In the genomic region with DNA sequence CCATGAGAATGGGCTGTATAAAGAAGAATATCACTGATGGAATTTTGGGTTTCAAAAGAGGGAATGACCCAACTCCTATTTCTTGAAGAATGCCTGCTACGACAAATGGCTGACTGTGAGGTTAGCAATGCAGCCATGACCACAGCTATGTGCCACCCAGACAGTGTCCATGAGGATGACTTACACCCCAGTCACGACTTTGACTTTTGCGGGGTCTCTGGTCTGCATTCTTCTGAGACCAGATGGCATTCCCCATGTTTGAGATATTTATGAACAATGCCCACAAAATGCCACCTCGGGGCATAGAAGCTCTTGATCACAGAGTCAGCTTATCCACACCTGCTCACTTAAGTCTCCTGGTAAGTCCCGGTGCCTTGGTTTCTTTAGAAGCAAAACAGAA, we compare ENCODE assay signal across 22 mouse cellular contexts. TPM values are rescaled to one million over a fixed set of nuclear protein-coding genes. Genes with fewer than 3 reads are reported as not detected.
"Had no signal": no experiment of that assay in that cellular context is flagged by ENCODE, and none has a peak within 500 bp of the region (broad histone marks: within the 10 kb centered on the region; RNA-seq: fewer than 3 reads in every experiment).

No protein-coding gene starts in this region.

- H3K4me1 ChIP-seq: limb, embryonic 13.5 days; liver, embryonic 12.5 days; liver, embryonic 15.5 days; lung, embryonic 15.5 days; midbrain, embryonic 15.5 days; neural tube, embryonic 13.5 days had no signal

- DNase-seq: kidney, adult 9 months; kidney, postnatal 14 days; kidney, postnatal 4 days; liver; lung, adult 18-20 months; lung, postnatal 14 days; lung, postnatal 4 days; thymus, adult 2 months; thymus, postnatal 14 days; thymus, postnatal 4 days had no signal

- ATAC-seq: liver, embryonic 12.5 days; midbrain, embryonic 15.5 days had no signal

- H3K4me3 ChIP-seq: limb, embryonic 10.5 days; limb, embryonic 13.5 days; liver, embryonic 12.5 days; liver, embryonic 15.5 days; lung, embryonic 15.5 days; midbrain, embryonic 15.5 days; neural tube, embryonic 13.5 days had no signal

- H3K9ac ChIP-seq: limb, embryonic 13.5 days; liver, embryonic 12.5 days; liver, embryonic 15.5 days; lung, embryonic 15.5 days; midbrain, embryonic 15.5 days; neural tube, embryonic 13.5 days had no signal

- H3K9me3 ChIP-seq: limb, embryonic 10.5 days; limb, embryonic 13.5 days; liver, embryonic 12.5 days; liver, embryonic 15.5 days; lung, embryonic 15.5 days; midbrain, embryonic 15.5 days; neural tube, embryonic 13.5 days had no signal

- H3K27ac ChIP-seq: limb, embryonic 10.5 days; limb, embryonic 13.5 days; liver, embryonic 12.5 days; liver, embryonic 15.5 days; lung, embryonic 15.5 days; midbrain, embryonic 15.5 days; neural tube, embryonic 13.5 days; stomach, postnatal 0 days had no signal

- H3K4me2 ChIP-seq: limb, embryonic 13.5 days; liver, embryonic 12.5 days; liver, embryonic 15.5 days; lung, embryonic 15.5 days; midbrain, embryonic 11.5 days; midbrain, embryonic 15.5 days; neural tube, embryonic 13.5 days had no signal

- H3K27me3 ChIP-seq: limb, embryonic 13.5 days; liver, embryonic 12.5 days; liver, embryonic 15.5 days; lung, embryonic 15.5 days; midbrain, embryonic 15.5 days; neural tube, embryonic 13.5 days had no signal

- H3K36me3 ChIP-seq: limb, embryonic 10.5 days; limb, embryonic 13.5 days; liver, embryonic 12.5 days; liver, embryonic 15.5 days; lung, embryonic 15.5 days; midbrain, embryonic 15.5 days; neural tube, embryonic 13.5 days had no signal

RNA-seq across cellular contexts. Expression of a gene that starts 52.2 kb away (rescaled TPM):
- total RNA-seq: megakaryocyte progenitor cell, adult 5-6 weeks; megakaryocyte-erythroid progenitor cell, adult 5-6 weeks; neutrophil, adult 5-6 weeks had no signal
- polyA plus RNA-seq: liver, embryonic 15.5 days had no signal
